Mouse (Mus musculus): ENCODE measurements at regions not wholly inside any gene's neighbourhood (a gene's known extent, or its start where the extent isn't known, plus 50 kb on each side); places are given as distances from the start of the nearest gene placed in this dataset.
A peak's percentile ranks its signal among the peaks of the same experiment; 100 is the strongest.
"Not testable (repeated sequence)": the region's sequence is repeated elsewhere in the genome, so short reads cannot be mapped to it uniquely, and the experiment has no call there.

DNA sequence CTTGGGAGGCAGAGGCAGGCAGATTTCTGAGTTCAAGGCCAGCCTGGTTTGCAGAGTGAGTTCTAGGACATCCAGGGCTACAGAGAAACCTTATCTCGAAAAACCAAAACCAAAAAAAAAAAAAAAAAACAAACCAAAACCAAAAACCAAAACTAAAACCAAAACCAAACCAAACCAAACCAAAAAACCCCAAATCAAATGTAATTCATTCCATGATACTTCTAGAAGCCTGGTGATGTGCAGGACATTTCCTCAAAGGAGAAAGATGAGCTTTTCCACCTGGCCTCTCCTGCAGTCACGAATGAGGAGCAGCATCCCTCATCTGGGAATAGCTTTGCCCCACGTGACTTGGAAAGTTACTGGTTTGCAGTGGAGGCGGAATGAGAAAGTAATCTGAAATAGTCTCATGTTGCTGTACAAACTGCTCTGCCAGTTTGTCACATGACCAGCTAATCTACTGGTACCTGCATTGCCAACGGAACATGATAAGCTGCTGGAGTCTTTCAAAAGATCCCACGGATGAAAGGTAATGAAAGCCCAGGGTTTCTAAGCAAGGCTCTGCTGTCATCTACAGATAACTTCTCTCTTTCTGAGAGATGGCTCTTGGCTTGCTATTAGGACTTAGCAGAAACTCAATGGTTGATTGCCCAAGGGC lies 127.8 kb upstream of the Max start:
- no peak for DNase-seq (ENCODE audit: low read depth, low spot score)

DNA sequence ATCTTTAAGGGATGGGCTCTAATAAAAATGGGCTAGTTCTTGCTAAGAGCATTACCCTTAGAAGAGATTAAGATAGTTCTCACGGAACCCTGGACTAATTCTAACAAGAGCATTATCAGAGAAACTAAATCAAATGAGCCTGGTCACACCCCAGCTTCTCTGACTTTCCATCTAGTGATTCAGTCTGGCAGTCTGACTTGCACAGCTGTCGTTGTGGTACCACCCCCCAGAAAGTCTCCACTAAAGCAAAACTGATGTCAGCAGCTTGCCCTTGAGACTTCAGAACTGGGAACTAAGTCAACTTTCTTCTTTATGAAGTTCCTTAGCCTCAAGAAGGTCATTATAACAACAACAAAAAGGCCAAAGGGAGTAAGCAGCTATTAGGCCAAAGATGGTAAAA lies 126.5 kb upstream of the Max start:
- DNase-seq (ENCODE audit: low read depth, low spot score): no peak

DNA sequence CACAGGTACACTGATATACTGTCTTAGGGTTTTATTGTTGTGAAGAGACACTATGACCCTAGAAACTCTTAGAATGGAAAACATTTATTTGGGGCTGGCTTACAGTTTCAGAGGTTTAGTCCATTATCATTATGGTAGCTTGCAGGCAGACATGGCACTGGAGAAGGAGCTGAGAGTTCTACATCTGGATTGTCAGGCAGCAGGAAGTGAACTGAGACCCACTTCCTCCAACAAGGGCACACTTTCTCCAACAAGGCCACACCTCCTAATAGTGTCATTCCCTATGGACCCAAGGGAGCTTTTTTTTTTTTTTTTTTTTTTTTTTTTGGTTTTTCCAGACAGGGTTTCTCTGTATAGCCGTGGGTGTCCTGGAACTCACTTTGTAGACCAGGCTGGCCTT lies 124.9 kb upstream of the Max start:
- not testable (repeated sequence) for DNase-seq (ENCODE audit: low read depth, low spot score)

DNA sequence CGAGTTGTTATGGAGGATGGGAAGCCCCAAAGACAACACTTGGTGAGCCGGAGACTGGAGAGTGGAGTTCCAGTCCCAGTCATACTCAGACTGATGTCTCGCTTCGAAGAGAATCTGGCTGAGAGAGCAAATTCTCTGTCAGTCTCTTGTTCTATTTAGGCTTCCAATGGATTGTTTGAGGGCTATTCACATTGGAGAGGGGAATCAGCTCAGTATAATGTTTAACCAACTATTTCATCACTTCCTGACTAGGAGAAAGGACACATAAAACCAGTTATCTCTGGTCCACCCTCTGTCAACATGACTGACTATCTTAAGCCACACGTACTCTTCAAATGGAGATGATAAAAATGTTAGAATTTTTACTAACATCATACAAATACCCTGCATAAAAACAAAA lies 123.9 kb upstream of the Max start:
- DNase-seq (ENCODE audit: low read depth, low spot score): no peak

DNA sequence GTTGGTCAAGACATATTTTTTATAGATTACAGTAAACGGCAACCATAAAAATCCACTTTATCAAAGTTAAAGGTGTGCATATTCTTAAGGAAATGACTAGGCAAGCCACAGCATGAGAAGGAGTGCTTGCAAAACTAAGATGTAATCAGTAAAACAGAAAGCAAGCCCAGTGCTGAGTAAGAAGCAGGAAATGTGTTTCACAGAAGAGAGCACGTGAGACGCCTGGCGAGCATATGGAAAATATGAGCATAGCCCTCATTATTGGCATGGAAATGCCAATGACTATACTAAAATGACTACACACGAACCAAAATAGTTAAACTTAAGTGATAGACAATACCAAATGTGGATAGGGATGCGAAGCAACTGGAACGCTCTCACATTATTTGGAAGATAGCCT lies 123.2 kb upstream of the Max start:
- DNase-seq (ENCODE audit: low read depth, low spot score): no peak

DNA sequence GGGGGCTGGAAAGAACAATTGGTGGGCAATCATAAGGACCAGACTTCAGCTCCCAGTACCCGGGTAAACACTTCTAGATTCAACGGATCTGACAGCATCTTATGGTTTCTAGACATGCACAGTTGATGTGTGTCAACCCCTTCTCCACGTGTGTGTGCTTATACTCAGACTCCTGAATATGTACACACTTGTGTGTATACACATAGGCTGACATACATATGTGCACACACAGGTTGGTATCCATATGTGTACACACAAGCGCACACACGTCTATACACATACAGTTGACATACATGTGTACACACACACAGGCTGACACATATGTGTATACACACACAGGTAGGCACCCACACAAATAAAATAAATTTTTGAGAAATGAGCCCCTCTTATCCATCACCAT lies 122.7 kb upstream of the Max start:
- no peak for DNase-seq (ENCODE audit: low read depth, low spot score)

DNA sequence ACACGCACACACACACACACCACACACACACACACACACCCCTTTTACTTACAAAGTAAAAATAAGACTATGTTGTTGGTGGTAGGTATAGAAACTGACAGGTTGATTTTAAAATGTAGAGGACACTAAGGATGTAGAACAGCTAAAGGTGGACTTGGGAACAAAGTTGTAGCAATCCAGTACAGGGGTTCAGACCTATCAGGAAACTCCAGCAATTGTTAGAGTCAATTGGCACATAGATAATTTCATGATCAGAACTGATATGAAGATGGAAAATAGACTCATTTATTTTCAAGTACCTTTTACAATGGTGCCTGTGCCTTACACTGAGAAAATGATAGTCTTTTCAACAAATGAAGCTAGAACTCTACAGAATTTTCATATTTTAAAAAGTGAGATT lies 122.3 kb upstream of the Max start:
- DNase-seq (ENCODE audit: low read depth, low spot score): no peak

DNA sequence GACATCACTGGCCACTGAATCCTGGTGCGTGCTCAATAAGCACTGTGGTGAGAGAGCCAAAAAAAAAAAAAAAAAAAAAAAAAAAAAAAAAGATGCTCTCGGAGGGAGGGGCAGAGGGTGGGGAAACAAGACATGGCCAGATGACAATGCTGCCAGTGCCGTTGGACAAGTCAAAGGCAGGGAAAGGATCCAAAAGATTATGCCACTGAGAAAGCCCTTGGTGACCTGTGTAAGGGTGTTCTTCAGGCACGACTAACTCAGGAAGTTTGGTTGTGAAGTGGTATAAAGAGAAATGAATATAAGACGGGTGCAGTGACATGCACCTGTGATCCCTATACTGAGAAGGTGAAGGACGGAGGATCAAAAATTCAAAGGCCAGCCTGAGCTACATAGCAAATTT lies 121.8 kb upstream of the Max start:
- DNase-seq (ENCODE audit: low read depth, low spot score): no peak

DNA sequence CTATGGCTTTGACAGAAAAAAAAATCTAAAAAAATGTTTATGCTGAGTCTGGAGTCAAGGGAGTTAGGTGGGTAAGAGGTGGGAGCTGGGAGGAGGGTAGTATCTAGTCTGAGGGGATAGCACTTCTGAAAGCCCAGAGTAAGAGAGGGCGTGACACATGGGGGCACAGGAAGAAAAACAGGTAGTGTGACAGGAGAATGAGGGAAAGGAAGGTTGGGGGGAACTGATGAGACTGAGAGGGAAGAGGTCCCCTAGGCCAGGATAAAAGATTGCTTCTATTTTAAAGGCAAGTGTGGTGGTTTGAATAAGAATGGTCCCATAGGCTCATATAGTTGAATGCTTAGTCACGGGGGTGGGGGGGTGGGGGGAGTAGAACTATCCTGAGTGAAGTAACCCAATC lies 119.8 kb upstream of the Max start:
- no peak for DNase-seq (ENCODE audit: low read depth, low spot score)

DNA sequence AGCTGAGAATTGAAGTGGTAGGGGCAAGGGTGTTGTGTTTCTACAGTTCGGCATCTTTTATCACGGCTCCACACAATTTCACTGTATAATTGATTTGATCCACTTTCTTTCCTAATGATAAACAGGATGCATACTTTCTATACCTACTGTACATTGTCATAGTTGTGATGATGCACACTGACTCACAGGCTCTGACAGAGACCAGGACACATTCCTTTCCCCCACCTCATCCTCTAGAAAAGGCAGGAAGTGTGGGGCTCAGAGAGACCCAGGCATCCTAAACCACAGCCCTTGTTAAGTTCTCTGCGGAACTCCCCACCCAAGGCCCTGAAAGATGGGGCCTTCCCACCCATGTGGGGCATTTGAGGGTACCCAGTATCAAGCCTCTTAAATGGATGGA lies 117.5 kb upstream of the Max start:
- no peak for DNase-seq (ENCODE audit: low read depth, low spot score)

DNA sequence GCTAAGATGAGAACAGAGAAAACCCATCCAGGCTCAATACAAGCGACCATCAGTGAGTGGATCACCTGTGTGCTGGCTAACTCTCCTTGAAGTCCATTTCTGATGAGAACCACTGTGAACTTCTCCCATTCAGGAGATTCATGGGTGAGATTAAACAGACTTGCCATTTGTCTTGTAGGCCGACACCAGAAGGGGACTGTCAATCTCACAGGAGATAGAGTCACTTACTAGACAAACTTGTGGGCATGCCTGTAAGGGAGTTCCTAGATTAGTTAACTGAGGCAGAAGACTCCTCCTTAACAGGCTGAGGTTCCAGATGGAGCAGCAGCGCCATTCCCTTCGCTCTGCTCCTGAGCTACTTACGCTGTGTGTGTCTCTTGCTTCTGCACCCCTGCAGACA lies 114.7 kb upstream of the Max start:
- DNase-seq (ENCODE audit: low read depth, low spot score): no peak

DNA sequence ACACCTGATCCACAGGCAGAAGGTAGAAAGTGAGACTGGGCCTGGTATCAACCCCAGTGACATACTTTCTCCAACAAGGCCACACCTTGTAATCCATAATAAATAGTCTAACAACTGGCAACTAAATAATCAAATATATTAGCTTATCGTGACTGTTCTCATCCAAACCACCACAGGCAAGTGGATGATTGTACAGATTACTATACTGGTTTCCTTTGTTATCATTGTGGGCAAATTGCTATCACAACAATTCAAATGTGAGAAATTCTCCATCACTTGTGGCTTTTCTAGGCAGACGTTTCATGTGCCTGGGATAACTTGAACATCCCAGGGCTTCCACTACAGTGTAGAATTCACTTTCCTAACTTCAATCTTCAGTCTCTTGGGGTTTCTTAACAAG lies 112.6 kb upstream of the Max start:
- no peak for DNase-seq (ENCODE audit: low read depth, low spot score)

DNA sequence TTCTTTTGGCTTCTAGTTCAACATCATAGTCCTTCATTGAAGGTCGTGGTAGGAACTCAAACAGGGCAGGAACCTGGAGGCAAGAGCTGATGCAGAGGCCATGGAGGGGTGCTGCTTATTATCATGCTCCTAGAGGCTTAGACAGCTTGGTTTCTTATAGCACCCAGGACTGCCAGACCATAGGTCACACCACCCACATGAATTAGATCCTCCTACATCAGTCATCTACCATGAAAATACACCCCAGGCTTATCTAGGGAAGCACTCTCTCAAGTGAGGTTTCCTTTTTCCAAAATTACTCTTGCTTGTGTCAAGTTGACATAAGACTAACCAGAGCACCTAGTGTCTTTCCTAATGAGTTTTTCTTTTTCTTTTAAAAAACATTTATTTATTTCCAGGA lies 109.7 kb upstream of the Max start:
- DNase-seq (ENCODE audit: low read depth, low spot score): no peak

DNA sequence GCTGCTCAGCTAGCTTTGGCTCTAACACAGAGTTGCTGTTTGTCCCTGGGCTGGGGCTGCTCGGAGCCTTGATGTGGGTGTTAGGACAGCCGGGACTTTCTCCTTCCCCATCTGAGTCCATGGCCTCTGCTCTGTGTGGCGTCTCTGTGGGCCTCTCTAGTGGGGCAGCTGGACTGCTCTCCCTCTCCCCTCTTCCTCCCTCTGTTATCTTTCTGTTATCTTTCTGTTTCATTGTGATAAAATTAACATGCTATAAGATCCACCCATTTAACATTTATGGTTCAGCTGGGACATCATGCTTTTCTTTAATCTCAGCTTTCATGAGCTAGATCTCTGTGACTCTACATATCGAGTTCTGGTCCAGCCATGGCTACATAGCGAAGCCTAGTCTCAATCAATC lies 105.9 kb upstream of the Max start:
- DNase-seq (ENCODE audit: low read depth, low spot score): no peak

DNA sequence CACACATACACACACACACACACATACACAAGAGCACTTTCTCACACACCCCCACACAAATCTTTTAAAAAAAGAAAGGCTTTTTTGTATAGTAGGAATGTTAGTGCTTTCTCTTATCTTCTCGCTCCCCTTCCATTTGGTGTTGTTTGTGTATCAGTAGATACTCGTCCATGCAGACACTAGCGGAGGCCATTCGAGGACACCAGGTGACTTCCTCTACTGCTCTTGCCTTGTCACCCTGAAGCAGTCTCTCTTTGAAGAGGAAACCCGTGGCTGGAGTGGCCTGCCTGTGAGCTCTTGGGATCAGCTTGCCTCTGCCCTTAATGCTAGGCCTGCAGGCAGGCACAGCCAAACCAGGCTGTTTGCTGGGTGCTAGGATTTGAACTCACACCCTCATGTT lies 105.1 kb upstream of the Max start:
- no peak for DNase-seq (ENCODE audit: low read depth, low spot score)

DNA sequence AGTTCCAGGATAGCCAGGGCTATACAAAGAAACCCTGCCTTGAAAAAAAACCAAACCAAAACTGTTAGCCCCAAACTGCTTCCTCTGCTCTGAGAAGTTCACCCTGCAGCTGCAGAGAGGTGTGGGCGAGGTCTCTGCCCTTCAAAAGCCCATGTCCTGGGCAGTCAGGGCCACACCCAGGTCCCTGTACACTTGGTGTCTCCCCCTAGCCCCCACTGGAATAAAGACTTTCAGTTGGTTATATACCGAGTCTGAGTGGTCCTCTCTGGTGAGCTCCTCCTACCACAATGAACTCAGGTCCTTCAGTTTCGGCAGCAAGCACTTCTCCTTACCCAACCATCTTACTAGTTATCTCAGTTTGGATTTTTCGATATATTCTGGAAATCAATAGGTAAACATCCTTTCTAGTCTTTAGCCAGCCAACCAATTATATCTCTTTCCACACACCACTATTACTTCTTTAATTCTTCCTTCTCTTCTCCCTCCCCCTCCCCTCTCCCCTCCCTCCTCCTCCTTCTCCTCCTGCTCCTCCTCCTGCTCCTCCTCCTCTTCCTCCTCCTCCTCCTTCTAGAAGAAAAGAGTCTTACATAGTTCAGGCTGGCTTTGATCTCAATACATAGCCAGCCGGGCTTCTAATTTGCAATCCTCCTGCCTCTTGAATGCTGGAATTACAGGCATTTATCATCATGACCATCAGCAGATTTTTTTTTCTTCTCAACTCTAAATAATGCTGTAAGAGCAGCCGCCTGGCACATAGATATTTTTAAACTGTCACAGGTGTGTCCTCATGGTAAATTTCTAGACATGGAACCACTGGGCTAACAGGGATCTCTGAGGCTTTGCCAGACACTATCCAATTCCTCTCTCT lies 103.9 kb upstream of the Max start:
- no peak for DNase-seq (ENCODE audit: low read depth, low spot score)

DNA sequence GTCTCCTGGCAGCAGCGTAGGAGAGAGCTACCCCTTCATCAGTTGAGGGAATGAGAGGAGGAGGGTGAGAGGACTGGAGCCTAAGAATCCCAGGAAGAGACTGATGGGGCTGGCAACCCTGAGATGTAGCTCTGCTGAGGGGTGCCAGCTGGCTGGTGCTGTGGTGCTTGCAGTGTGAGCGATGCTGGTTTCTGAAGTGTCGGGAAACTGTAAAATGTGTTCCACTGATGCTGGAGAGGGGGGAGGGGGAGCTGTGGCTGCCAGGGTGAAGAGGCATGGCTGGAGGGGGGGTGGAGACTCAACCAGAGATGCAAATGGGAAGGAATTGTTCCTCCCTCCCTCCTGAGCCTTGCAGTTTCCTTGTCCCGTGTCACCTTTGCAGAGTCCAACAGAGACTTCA lies 102.0 kb upstream of the Max start:
- DNase-seq (ENCODE audit: low read depth, low spot score): peak; percentile 12

DNA sequence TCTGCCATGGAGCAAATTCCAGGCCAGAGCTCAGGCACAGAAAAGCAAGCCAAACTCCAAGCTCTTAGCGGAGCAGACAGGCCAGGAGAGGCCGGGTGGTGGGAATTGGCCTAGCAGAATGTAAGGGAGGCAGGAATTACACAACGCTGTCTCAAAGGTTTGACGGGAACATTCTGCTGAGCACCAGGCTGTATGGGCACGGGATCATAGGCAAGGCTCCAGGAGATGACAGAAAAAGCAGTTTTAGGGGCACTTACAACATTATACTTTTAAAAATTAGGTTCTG lies 99.5 kb upstream of the Max start:
- DNase-seq (ENCODE audit: low read depth, low spot score): no peak

DNA sequence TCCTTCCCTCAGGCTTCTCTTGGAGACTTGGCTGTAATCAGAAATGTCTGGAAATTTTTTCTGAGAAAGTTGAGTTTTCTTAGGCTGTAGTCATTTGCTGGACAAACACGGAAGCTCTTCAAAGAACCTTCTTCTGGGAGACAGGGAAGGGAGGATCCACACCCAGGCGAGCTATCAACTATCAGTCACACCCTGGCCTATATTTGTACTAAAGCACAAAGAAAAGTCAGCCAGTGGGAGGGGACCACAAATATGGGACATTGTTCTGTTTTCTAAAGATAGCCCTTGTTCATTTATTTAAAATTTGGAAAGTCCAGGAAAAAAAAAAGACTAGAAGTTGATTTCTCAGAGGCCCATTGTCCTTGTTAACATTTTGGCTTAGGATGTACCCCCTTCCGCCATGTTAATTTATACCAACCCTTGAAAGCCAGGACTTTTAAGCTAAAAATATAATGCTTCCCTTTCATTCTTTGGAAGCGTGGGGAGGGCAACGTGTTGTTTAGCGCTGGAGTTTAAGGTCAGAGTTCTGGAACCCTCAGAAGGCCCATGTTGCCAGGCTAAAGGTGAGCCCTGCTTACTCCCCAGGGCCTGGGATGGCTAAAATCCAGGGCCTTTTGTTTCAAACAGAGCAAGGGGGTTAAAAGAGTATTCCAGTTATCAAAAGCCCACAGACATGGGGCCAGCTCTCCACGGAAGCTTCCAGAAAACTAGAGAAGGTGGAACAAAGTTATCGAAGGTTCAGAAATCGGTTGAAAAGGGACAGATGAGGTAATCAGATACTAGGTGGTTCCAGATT lies 99.0 kb upstream of the Max start:
- DNase-seq (ENCODE audit: low read depth, low spot score): no peak

DNA sequence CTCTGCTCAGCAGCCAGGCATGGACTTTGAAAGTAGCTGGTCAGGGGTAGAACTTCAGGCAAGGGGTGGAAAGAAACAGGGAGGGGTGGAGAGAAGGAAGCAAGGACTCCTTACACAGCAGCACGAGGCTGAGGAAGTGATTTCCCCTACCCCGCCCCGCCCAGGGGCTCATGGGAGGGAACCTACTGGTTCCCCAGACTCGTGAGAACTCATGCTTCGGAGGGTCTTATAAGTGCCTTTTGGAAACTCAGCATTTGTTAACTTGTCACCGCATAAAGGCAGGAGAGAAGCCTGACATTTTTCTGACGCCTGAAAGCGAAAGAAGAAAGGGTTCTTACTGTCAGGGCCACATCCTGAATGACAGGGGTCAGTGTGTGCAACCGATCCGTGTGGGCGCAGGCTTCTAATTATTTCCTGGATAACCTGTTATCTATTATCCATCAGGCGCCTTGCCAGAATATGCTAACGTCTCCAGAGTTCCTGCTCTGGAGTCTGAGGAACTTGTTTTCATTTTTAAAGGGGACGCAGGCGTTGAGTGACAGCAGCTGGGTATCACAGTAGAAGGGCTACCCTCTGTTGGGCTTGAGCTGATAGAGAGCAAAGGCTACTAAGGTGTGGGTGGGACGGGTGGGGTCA lies 98.2 kb upstream of the Max start:
- peak; percentile 31 for DNase-seq (ENCODE audit: low read depth, low spot score)

DNA sequence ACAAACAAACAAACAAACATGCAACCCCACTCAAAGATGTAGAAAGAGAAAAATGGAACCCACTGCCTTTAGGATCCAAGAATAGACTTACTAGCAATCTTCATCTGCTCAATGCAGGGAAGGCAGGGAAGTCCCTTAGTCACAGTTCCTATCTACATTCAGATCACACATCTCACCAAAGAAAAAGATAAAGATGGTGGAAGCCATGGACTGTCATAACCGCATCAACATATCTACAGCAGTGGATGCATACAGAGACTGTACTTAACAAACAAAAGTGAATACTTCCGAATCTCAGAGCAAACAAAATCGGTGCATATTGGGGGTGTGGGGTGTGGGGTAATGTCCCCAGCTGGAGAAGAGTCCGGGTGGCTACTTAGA lies 97.7 kb upstream of the Max start:
- no peak for DNase-seq (ENCODE audit: low read depth, low spot score)

DNA sequence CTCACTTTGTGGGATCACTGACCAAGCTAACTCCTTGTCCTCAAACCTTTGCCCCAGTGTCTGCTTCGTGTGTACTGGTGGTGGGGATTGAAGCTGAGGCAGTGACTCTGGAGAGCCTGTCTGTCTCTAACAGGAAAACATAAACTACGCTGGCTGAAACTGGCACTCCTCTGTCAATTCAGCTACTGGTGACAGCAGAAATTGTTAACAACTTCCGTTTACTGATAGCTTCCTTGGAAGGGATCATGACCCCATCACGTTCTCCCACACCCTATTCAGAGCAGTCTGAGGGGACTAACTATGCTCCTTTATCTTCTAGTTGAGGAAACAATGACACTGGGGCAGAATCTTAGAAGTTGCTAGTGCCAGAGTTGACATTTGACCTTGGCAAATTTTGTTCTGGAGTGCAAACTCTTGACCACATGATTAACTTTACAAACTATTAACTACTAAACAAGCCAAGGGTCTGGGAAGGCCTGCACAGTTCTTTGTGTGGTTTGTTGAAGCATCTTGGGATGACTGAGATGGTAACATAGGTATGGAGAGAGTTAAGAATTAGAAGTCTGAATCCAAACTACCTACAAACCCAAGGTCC lies 96.7 kb upstream of the Max start:
- no peak for DNase-seq (ENCODE audit: low read depth, low spot score)

All from R1 (cell line).